Mouse (Mus musculus) right cerebral cortex, postnatal 10 days (tissue): ENCODE measurements around the gene Wiz.

Experiments
- DNase-seq, 2 experiments: peaks; one replicate each; pipeline ENCODE4 v3.0.0; 2021; ENCODE audit warnings: low spot score in 2 of 2

The Wiz gene

GRCm38 (mm10) chr17:32378786-32379185 lies 10.5 kb downstream of the Wiz start:
- no peak for DNase-seq

GRCm38 (mm10) chr17:32377137-32377536 lies 12.1 kb downstream of the Wiz start:
- no peak for DNase-seq

GRCm38 (mm10) chr17:32376475-32376874 lies 12.8 kb downstream of the Wiz start:
- DNase-seq = no peak

GRCm38 (mm10) chr17:32368991-32369578 lies 20.2 kb downstream of the Wiz start:
- DNase-seq = no peak

GRCm38 (mm10) chr17:32367706-32368105 lies 21.5 kb downstream of the Wiz start:
- no peak for DNase-seq

GRCm38 (mm10) chr17:32365296-32365695 lies 23.9 kb downstream of the Wiz start:
- no peak for DNase-seq

GRCm38 (mm10) chr17:32364850-32365249 lies 24.4 kb downstream of the Wiz start:
- DNase-seq = no peak

- DNase-seq = peak; percentile 92 to 93
Measured at GRCm38 (mm10) chr17:32364331-32364730, 24.9 kb downstream of the Wiz start.

GRCm38 (mm10) chr17:32363821-32364301 lies 25.4 kb downstream of the Wiz start:
- peak; percentile 33 to 39 for DNase-seq

- peak in 1 of 2 experiments; percentile 25 for DNase-seq
Measured at GRCm38 (mm10) chr17:32362686-32363085, 26.6 kb downstream of the Wiz start.

- DNase-seq = no peak
Measured at GRCm38 (mm10) chr17:32359928-32360327, 29.3 kb downstream of the Wiz start.

- DNase-seq = no peak
Measured at GRCm38 (mm10) chr17:32358943-32359340, 30.3 kb downstream of the Wiz start.

GRCm38 (mm10) chr17:32358192-32358942 lies 30.9 kb downstream of the Wiz start:
- DNase-seq = no peak

- no peak for DNase-seq
Measured at GRCm38 (mm10) chr17:32356766-32357760, 32.2 kb downstream of the Wiz start.

GRCm38 (mm10) chr17:32356281-32356680 lies 33.0 kb downstream of the Wiz start:
- no peak for DNase-seq

- DNase-seq = no peak
Measured at GRCm38 (mm10) chr17:32355031-32355430, 34.2 kb downstream of the Wiz start.

GRCm38 (mm10) chr17:32354211-32354610 lies 35.0 kb downstream of the Wiz start:
- no peak for DNase-seq

- DNase-seq = peak; percentile 87 to 90
Measured at GRCm38 (mm10) chr17:32353696-32354095, 35.5 kb downstream of the Wiz start.

GRCm38 (mm10) chr17:32351726-32352125 lies 37.5 kb downstream of the Wiz start:
- no peak for DNase-seq

GRCm38 (mm10) chr17:32351269-32351668 lies 38.0 kb downstream of the Wiz start:
- no peak for DNase-seq

- peak; percentile 98 to 99 for DNase-seq
Measured at GRCm38 (mm10) chr17:32350382-32350983, 38.8 kb downstream of the Wiz start, which contains the start of gene Akap8l. Gene Akap8l, minus strand, starts transcription at chr17:32350607.
